Mouse (Mus musculus): ENCODE data around the gene AU022751. TPM values are rescaled to one million over a fixed set of nuclear protein-coding genes. Genes with fewer than 3 reads are reported as not detected.

Gene AU022751
- total and polyA plus RNA-seq, 3 experiments = not detected

- Histone ChIP-seq H3K79me2 (replicated peaks; ENCODE audit: control insufficient read depth, extremely low read depth, insufficient read depth, poor library complexity, severe bottlenecking) (no peaks in the 10 kb centered on the region), H3K27ac (ENCODE audit: insufficient read depth, low read depth) (no peak overlapping the region), H3K4me1 (ENCODE audit: control insufficient read depth in 1 of 2, insufficient read depth in 2 of 2) (no peaks in the 10 kb centered on the region), H3K4me2 (ENCODE audit: insufficient read depth, low read depth, poor library complexity, severe bottlenecking) (no peak overlapping the region), H3K36me3 (replicated peaks in 1 of 2; ENCODE audit: control insufficient read depth in 1 of 2, insufficient read depth in 1 of 2, low read length in 1 of 2) (no peaks in the 10 kb centered on the region), H3K9me3 (replicated peaks; ENCODE audit: low read length) (no peaks in the 10 kb centered on the region), H3K27me3 (replicated peaks) (no peaks in the 10 kb centered on the region), H3K9ac (ENCODE audit: insufficient read depth, low read depth) (no peak overlapping the region), H3K4me3 (replicated peaks in 1 of 3; ENCODE audit: low read depth in 2 of 3, low read length in 2 of 3, poor library complexity in 1 of 3) (no peak overlapping the region)
- in situ Hi-C loops (cut with MboI; ENCODE audit: low pct_ligation_motif_present, low pct_unique_long_range_greater_than_20kb, low sequenced_read_pairs) = no loop called here
- dilution Hi-C loops (cut with MboI; ENCODE audit: extremely low pct_ligation_motif_present, extremely low pct_unique_long_range_greater_than_20kb, low sequenced_read_pairs) = no loop called here
- DNase-seq (ENCODE audit: extremely low read depth) = no peak
- TF ChIP-seq TCF12 (IDR thresholded peaks at IDR 0.05; ENCODE audit: low read depth, low read length) (no peak), GABPA (IDR thresholded peaks at IDR 0.05; ENCODE audit: insufficient replicate concordance, low read depth, low read length) (no peak), MAFK (IDR thresholded peaks at IDR 0.05; ENCODE audit: insufficient replicate concordance, low read length) (no peak), MYC (IDR thresholded peaks at IDR 0.05; ENCODE audit: low read depth, low read length) (no peak), USF2 (conservative IDR thresholded peaks at IDR 0.05; ENCODE audit: low read depth, low read length) (no peak), HCFC1 (IDR thresholded peaks at IDR 0.05; ENCODE audit: low read depth, low read length) (no peak), MEF2A (IDR thresholded peaks at IDR 0.05; ENCODE audit: borderline replicate concordance, low read depth, low read length) (no peak), RAD21 (IDR thresholded peaks at IDR 0.05; ENCODE audit: low read depth, low read length) (no peak), MAX (IDR thresholded peaks at IDR 0.05; ENCODE audit: low read length) (no peak), E2F4 (IDR thresholded peaks at IDR 0.05; ENCODE audit: insufficient replicate concordance, low read depth, low read length) (no peak), CTCF (conservative IDR thresholded peaks at IDR 0.05 in 1 of 2, IDR thresholded peaks at IDR 0.05 in 1 of 2; ENCODE audit: low read depth in 2 of 2, low read length in 2 of 2) (no peak), CHD1 (IDR thresholded peaks at IDR 0.05; ENCODE audit: low read depth, low read length) (no peak)
Measured at GRCm38 (mm10) chrX:6091547-6091946, 8.3 kb upstream of the AU022751 start.

- TF ChIP-seq RAD21 (IDR thresholded peaks at IDR 0.05; ENCODE audit: low read depth, low read length) = no peak
- TF ChIP-seq RCOR1 (conservative IDR thresholded peaks at IDR 0.05; ENCODE audit: low read depth, low read length) = no peak
- TF ChIP-seq HCFC1 (IDR thresholded peaks at IDR 0.05; ENCODE audit: low read depth, low read length) = no peak
- TF ChIP-seq SIN3A (IDR thresholded peaks at IDR 0.05; ENCODE audit: low read length) = no peak
- TF ChIP-seq ZNF384 (IDR thresholded peaks at IDR 0.05; ENCODE audit: low read depth, low read length) = no peak
- no peak for TF ChIP-seq ZKSCAN1 (IDR thresholded peaks at IDR 0.05; ENCODE audit: borderline replicate concordance, low read depth, low read length)
- TF ChIP-seq BHLHE40 (IDR thresholded peaks at IDR 0.05; ENCODE audit: low read depth, low read length) = no peak
- TF ChIP-seq MAZ (IDR thresholded peaks at IDR 0.05; ENCODE audit: low read depth, low read length) = no peak
- TF ChIP-seq ZC3H11A (IDR thresholded peaks at IDR 0.05; ENCODE audit: low read depth, low read length) = no peak
- no peak for TF ChIP-seq PAX5 (IDR thresholded peaks at IDR 0.05; ENCODE audit: low read length)
- no peak for TF ChIP-seq MEF2A (IDR thresholded peaks at IDR 0.05; ENCODE audit: borderline replicate concordance, low read depth, low read length)
- TF ChIP-seq JUN (IDR thresholded peaks at IDR 0.05; ENCODE audit: insufficient read depth, low read depth, low read length) = no peak
- no peak for TF ChIP-seq ZMIZ1 (IDR thresholded peaks at IDR 0.05; ENCODE audit: low read depth, low read length)
- no peak for TF ChIP-seq UBTF (IDR thresholded peaks at IDR 0.05; ENCODE audit: low read depth, low read length)
- TF ChIP-seq POLR2A (IDR thresholded peaks at IDR 0.05; ENCODE audit: low read depth, low read length) = no peak
- TF ChIP-seq SMC3 (IDR thresholded peaks at IDR 0.05; ENCODE audit: low read depth, low read length) = no peak
- TF ChIP-seq NRF1 (IDR thresholded peaks at IDR 0.05; ENCODE audit: low read depth, low read length) = no peak
- TF ChIP-seq JUND (conservative IDR thresholded peaks at IDR 0.05; ENCODE audit: low read depth, low read length) = no peak
- no peak for TF ChIP-seq MXI1 (IDR thresholded peaks at IDR 0.05; ENCODE audit: low read depth, low read length)
- Histone ChIP-seq H3K4me2 (ENCODE audit: insufficient read depth, low read depth, poor library complexity, severe bottlenecking) (no peak overlapping the region), H3K9ac (ENCODE audit: insufficient read depth, low read depth) (no peak overlapping the region), H3K4me3 (replicated peaks in 1 of 3; ENCODE audit: low read depth in 2 of 3, low read length in 2 of 3, poor library complexity in 1 of 3) (no peak overlapping the region), H3K79me2 (replicated peaks; ENCODE audit: control insufficient read depth, extremely low read depth, insufficient read depth, poor library complexity, severe bottlenecking) (no peaks in the 10 kb centered on the region), H3K27ac (ENCODE audit: insufficient read depth, low read depth) (no peak overlapping the region), H3K9me3 (replicated peaks; ENCODE audit: low read length) (no peaks in the 10 kb centered on the region), H3K36me3 (replicated peaks in 1 of 2; ENCODE audit: control insufficient read depth in 1 of 2, insufficient read depth in 1 of 2, low read length in 1 of 2) (no peaks in the 10 kb centered on the region), H3K27me3 (replicated peaks) (no peaks in the 10 kb centered on the region), H3K4me1 (ENCODE audit: control insufficient read depth in 1 of 2, insufficient read depth in 2 of 2) (no peaks in the 10 kb centered on the region)
- DNase-seq (ENCODE audit: extremely low read depth) = no peak
- in situ Hi-C loops (cut with MboI; ENCODE audit: low pct_ligation_motif_present, low pct_unique_long_range_greater_than_20kb, low sequenced_read_pairs) (no loop called here), dilution Hi-C loops (cut with MboI; ENCODE audit: extremely low pct_ligation_motif_present, extremely low pct_unique_long_range_greater_than_20kb, low sequenced_read_pairs) (no loop called here)
Measured at GRCm38 (mm10) chrX:6061563-6061962, 21.7 kb downstream of the AU022751 start.
